Mouse (Mus musculus): ENCODE data around the gene Nek8.
A peak's percentile ranks its signal among the peaks of the same experiment; 100 is the strongest.

Nek8 gene

GRCm38 (mm10) chr11:78183884-78184514 is 7.5 kb upstream of the Nek8 start:
- no peak for DNase-seq (ENCODE audit: low spot score in 2 of 2)

- peak; percentile 89 to 93 for DNase-seq (ENCODE audit: low spot score in 2 of 2)
Observed at GRCm38 (mm10) chr11:78182961-78183844, 6.7 kb upstream of the Nek8 start, which contains the start of gene Rpl23a. Rpl23a (minus strand) TSS chr11:78183584.

- no peak for DNase-seq (ENCODE audit: low spot score in 2 of 2)
Observed at GRCm38 (mm10) chr11:78182450-78182849, 6.0 kb upstream of the Nek8 start.

- DNase-seq (ENCODE audit: low spot score in 2 of 2) = no peak
Observed at GRCm38 (mm10) chr11:78181830-78182357, 5.4 kb upstream of the Nek8 start.

GRCm38 (mm10) chr11:78180081-78180761 is 3.7 kb upstream of the Nek8 start:
- no peak for DNase-seq (ENCODE audit: low spot score in 2 of 2)

GRCm38 (mm10) chr11:78179438-78179999 is 3.0 kb upstream of the Nek8 start:
- no peak for DNase-seq (ENCODE audit: low spot score in 2 of 2)

GRCm38 (mm10) chr11:78178859-78179437 is 2.5 kb upstream of the Nek8 start:
- DNase-seq (ENCODE audit: low spot score in 2 of 2) = peak in 1 of 2 experiments; percentile 70

- DNase-seq (ENCODE audit: low spot score in 2 of 2) = peak; percentile 94 to 96
Observed at GRCm38 (mm10) chr11:78177903-78178858, 1.7 kb upstream of the Nek8 start.

- no peak for DNase-seq (ENCODE audit: low spot score in 2 of 2)
Observed at GRCm38 (mm10) chr11:78177437-78177836, 962 bp upstream of the Nek8 start.

GRCm38 (mm10) chr11:78176905-78177331 is 443 bp upstream of the Nek8 start:
- no peak for DNase-seq (ENCODE audit: low spot score in 2 of 2)

- no peak for DNase-seq (ENCODE audit: low spot score in 2 of 2)
Observed at GRCm38 (mm10) chr11:78175771-78176401, 589 bp downstream of the Nek8 start.

- no peak for DNase-seq (ENCODE audit: low spot score in 2 of 2)
Observed at GRCm38 (mm10) chr11:78174506-78174905, 2.0 kb downstream of the Nek8 start.

GRCm38 (mm10) chr11:78172748-78173383 is 3.6 kb downstream of the Nek8 start:
- DNase-seq (ENCODE audit: low spot score in 2 of 2) = no peak

GRCm38 (mm10) chr11:78172034-78172747 is 4.3 kb downstream of the Nek8 start:
- no peak for DNase-seq (ENCODE audit: low spot score in 2 of 2)

- no peak for DNase-seq (ENCODE audit: low spot score in 2 of 2)
Observed at GRCm38 (mm10) chr11:78171328-78171727, 5.1 kb downstream of the Nek8 start.

- DNase-seq (ENCODE audit: low spot score in 2 of 2) = no peak
Observed at GRCm38 (mm10) chr11:78170306-78170705, 6.2 kb downstream of the Nek8 start.

- no peak for DNase-seq (ENCODE audit: low spot score in 2 of 2)
Observed at GRCm38 (mm10) chr11:78168541-78169468, 7.7 kb downstream of the Nek8 start.

Measured in frontal cortex, postnatal 36 days (tissue).